Mouse (Mus musculus) thymus, adult 2 months (tissue): ENCODE results near the gene 2310022A10Rik.

ENCODE experiments used
- CTCF ChIP-seq: fragments of 200-500 bp; IDR thresholded peaks from 2 replicates; pipeline ENCODE4 v1.5.1; 2012; ENCODE audit warnings: mild to moderate bottlenecking, control low read depth, low read length, moderate library complexity, borderline replicate concordance; ENCODE audit not compliant: control insufficient read depth, poor library complexity, insufficient read depth; ENCODE audit errors: extremely low read depth
- POLR2A ChIP-seq: fragments of 200-500 bp; IDR thresholded peaks from 2 replicates; pipeline ENCODE4 v1.6.1; 2012; ENCODE audit warnings: mild to moderate bottlenecking, low read length, control low read depth, moderate library complexity; ENCODE audit not compliant: control insufficient read depth, poor library complexity, insufficient read depth; ENCODE audit errors: extremely low read depth

DNA sequence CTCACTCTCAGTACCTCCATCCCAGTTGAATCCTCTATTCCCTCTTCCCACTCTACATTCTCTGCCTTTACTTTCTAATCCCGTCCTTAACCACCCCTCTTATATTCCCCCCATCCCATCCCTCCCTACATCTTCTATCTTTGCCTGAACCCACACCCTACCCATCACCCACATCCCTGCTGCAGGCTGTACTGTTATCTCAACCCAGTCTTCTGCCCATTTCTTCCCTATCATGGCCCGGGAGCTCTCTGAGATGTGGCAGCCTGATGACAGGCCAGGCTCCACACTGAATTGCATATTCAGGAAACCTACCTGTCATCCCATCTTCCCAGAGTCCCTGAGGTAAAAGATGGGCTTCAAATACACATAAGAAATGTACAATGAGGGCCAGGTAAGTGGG lies 14.2 kb upstream of the 2310022A10Rik start:
- no peak for TF ChIP-seq CTCF
- no peak for TF ChIP-seq POLR2A
